Mouse (Mus musculus) hindbrain, postnatal 0 days (tissue): ENCODE results near the gene Rpap1. TPM values are rescaled to one million over a fixed set of nuclear protein-coding genes. Genes with fewer than 3 reads are reported as not detected.
A peak's percentile ranks its signal among the peaks of the same experiment; 100 is the strongest.

Source experiments
- ATAC-seq: fragments of 200-750 bp; cut with Nextera tagmentation; 2 replicates; pipeline ENCODE4 v1.8.0; 2017; ENCODE audit warnings: mild to moderate bottlenecking, moderate TSS enrichment, moderate library complexity
- DNase-seq: peaks from one replicate; pipeline ENCODE4 v3.0.0-alpha.2; 2015; ENCODE audit warnings: low spot score
- H3K27ac ChIP-seq: fragments of 300-500 bp; sonication (generic); 2 replicates; pipeline ENCODE4 v1.5.1; 2014; ENCODE audit warnings: mild to moderate bottlenecking
- H3K27me3 ChIP-seq: fragments of 300-500 bp; sonication (generic); 2 replicates; pipeline ENCODE4 v1.6.1; 2014; ENCODE audit warnings: low read length, mixed read lengths; ENCODE audit not compliant: insufficient read depth
- H3K36me3 ChIP-seq: fragments of 300-500 bp; sonication (generic); 2 replicates; pipeline ENCODE4 v1.6.1; 2014; ENCODE audit warnings: low read length, mixed read lengths; ENCODE audit not compliant: insufficient read depth
- H3K4me1 ChIP-seq: fragments of 300-500 bp; sonication (generic); 2 replicates; pipeline ENCODE4 v1.6.1; 2014; ENCODE audit warnings: antibody characterized with exemption, low read length, mixed read lengths; ENCODE audit not compliant: insufficient read depth
- H3K4me2 ChIP-seq: fragments of 300-500 bp; sonication (generic); 2 replicates; pipeline ENCODE4 v1.6.1; 2014; ENCODE audit warnings: low read depth, mild to moderate bottlenecking, low read length, moderate library complexity, mixed read lengths
- H3K4me3 ChIP-seq: fragments of 300-500 bp; sonication (generic); 2 replicates; pipeline ENCODE4 v1.5.1; 2014; ENCODE audit warnings: low read length
- H3K9ac ChIP-seq: fragments of 300-500 bp; sonication (generic); replicated peaks from 2 replicates; pipeline ENCODE4 v1.6.1; 2014; ENCODE audit warnings: mild to moderate bottlenecking, low read length, moderate library complexity, mixed read lengths
- H3K9me3 ChIP-seq: fragments of 300-500 bp; sonication (generic); 2 replicates; pipeline ENCODE4 v1.6.1; 2016; ENCODE audit warnings: low read length, mixed read lengths
- CTCF ChIP-seq: IDR thresholded peaks from 2 replicates; pipeline ENCODE4 v1.5.1; 2016; ENCODE audit warnings: antibody characterized with exemption, control low read depth, low read depth
- WGBS: fragments of 180-500 bp; shearing (Covaris S2); extraction: QIAGEN DNeasy Blood & Tissue Kit; methylation state at CpG from one replicate; pipeline ENCODE4 v1.1.7; 2014; 5-methylcytosine and 5-hydroxymethylcytosine counted together
- polyA plus RNA-seq: library from polyadenylated mRNA; unstranded; fragments of >200 nt; fragmentation: Nextera tagmentation; extraction: Ambion mirVana; gene quantifications from 2 replicates; pipeline ENCODE4 v1.2.1, GENCODE M21; 2015
- total RNA-seq: library from RNA; depleted of rRNA; stranded (reverse); fragments of >200 nt; gene quantifications from 2 replicates; pipeline ENCODE4 v1.2.3, GENCODE M21; 2014

Gene Rpap1
- total and polyA plus RNA-seq, 2 experiments from 2014 or later, result 11.9 to 19.6 TPM

GRCm38 (mm10) chr2:119816611-119817010, 29.3 kb upstream of the Rpap1 start:
- Histone ChIP-seq H3K9me3 (no peaks in the 10 kb centered on the region), H3K4me3 (no peak overlapping the region), H3K36me3 (peaks cover 5% of the 10 kb centered on the region), H3K4me1 (no peaks in the 10 kb centered on the region; the same call in 1 of the 2 replicates), H3K9ac (no peak overlapping the region), H3K27me3 (no peaks in the 10 kb centered on the region), H3K27ac (peak overlapping the region; percentile 60), H3K4me2 (no peak overlapping the region)
- 74% methylated on average over 13 of the region's 13 CpGs for WGBS
- no peak for TF ChIP-seq CTCF
- ATAC-seq, result no peak
- no peak for DNase-seq

GRCm38 (mm10) chr2:119814376-119814933, 27.1 kb upstream of the Rpap1 start:
- 32% methylated on average over 7 of the region's 7 CpGs for whole genome bisulfite sequencing
- peak; percentile 85 for ATAC-seq
- Histone ChIP-seq H3K36me3 (peaks cover 17% of the 10 kb centered on the region), H3K4me2 (no peak overlapping the region), H3K4me1 (no peaks in the 10 kb centered on the region; the same call in 1 of the 2 replicates), H3K9me3 (no peaks in the 10 kb centered on the region), H3K27me3 (no peaks in the 10 kb centered on the region), H3K9ac (no peak overlapping the region), H3K4me3 (no peak overlapping the region), H3K27ac (no peak overlapping the region; the same call in 1 of the 2 replicates)
- DNase-seq, result peak; percentile 87
- no peak for TF ChIP-seq CTCF

- ATAC-seq (no peak), DNase-seq (no peak)
- H3K4me1 ChIP-seq, result no peaks in the 10 kb centered on the region; the same call in 1 of the 2 replicates
- no peak overlapping the region for H3K4me2 ChIP-seq
- H3K27me3 ChIP-seq, result no peaks in the 10 kb centered on the region
- TF ChIP-seq CTCF, result no peak
- H3K9me3 ChIP-seq, result no peaks in the 10 kb centered on the region
- WGBS, result 89% methylated on average over 14 of the region's 14 CpGs
- peaks cover 30% of the 10 kb centered on the region for H3K36me3 ChIP-seq
- H3K27ac ChIP-seq, result no peak overlapping the region
- no peak overlapping the region for H3K9ac ChIP-seq
- no peak overlapping the region for H3K4me3 ChIP-seq
Observed at GRCm38 (mm10) chr2:119811490-119812146, 24.3 kb upstream of the Rpap1 start.

GRCm38 (mm10) chr2:119810890-119811289, 23.6 kb upstream of the Rpap1 start:
- H3K9me3 ChIP-seq, result no peaks in the 10 kb centered on the region
- TF ChIP-seq CTCF, result no peak
- no peak overlapping the region for H3K4me2 ChIP-seq
- peaks cover 34% of the 10 kb centered on the region for H3K36me3 ChIP-seq
- 67% methylated on average over 12 of the region's 12 CpGs for WGBS
- DNase-seq, result no peak
- no peaks in the 10 kb centered on the region; the same call in 1 of the 2 replicates for H3K4me1 ChIP-seq
- no peaks in the 10 kb centered on the region for H3K27me3 ChIP-seq
- no peak overlapping the region for H3K9ac ChIP-seq
- no peak overlapping the region for H3K4me3 ChIP-seq
- H3K27ac ChIP-seq, result no peak overlapping the region
- ATAC-seq, result no peak

- Histone ChIP-seq H3K27ac (no peak overlapping the region), H3K36me3 (peaks cover 35% of the 10 kb centered on the region), H3K4me2 (no peak overlapping the region), H3K4me1 (peaks cover 5% of the 10 kb centered on the region), H3K9ac (no peak overlapping the region), H3K9me3 (no peaks in the 10 kb centered on the region), H3K4me3 (no peak overlapping the region), H3K27me3 (no peaks in the 10 kb centered on the region)
- 63% methylated on average over 4 of the region's 4 CpGs for WGBS
- no peak for TF ChIP-seq CTCF
- DNase-seq, result no peak
- no peak for ATAC-seq
Observed at GRCm38 (mm10) chr2:119808881-119809280, 21.5 kb upstream of the Rpap1 start.

- Histone ChIP-seq H3K4me3 (no peak overlapping the region), H3K9me3 (no peaks in the 10 kb centered on the region), H3K4me2 (no peak overlapping the region), H3K4me1 (peaks cover 6% of the 10 kb centered on the region), H3K27ac (no peak overlapping the region), H3K9ac (no peak overlapping the region), H3K27me3 (no peaks in the 10 kb centered on the region), H3K36me3 (peaks cover 35% of the 10 kb centered on the region)
- no peak for ATAC-seq
- TF ChIP-seq CTCF, result no peak
- no peak for DNase-seq
- WGBS, result 38% methylated on average over 4 of the region's 4 CpGs
Observed at GRCm38 (mm10) chr2:119808438-119808837, 21.1 kb upstream of the Rpap1 start.

GRCm38 (mm10) chr2:119805536-119805935, 18.2 kb upstream of the Rpap1 start:
- peak overlapping the region; percentile 35; the same call in 1 of the 2 replicates for H3K9ac ChIP-seq
- DNase-seq (no peak), ATAC-seq (no peak)
- H3K4me1 ChIP-seq, result peaks cover 23% of the 10 kb centered on the region
- no peak for TF ChIP-seq CTCF
- 57% methylated on average over 8 of the region's 8 CpGs for WGBS
- H3K27me3 ChIP-seq, result no peaks in the 10 kb centered on the region
- peaks cover 19% of the 10 kb centered on the region; the same call in 1 of the 2 replicates for H3K36me3 ChIP-seq
- 0 out of 2 replicates have a peak overlapping the region, but pooled peaks have one; percentile 54 for H3K27ac ChIP-seq
- H3K9me3 ChIP-seq, result no peaks in the 10 kb centered on the region
- no peak overlapping the region for H3K4me2 ChIP-seq
- H3K4me3 ChIP-seq, result no peak overlapping the region
